Mouse (Mus musculus): ENCODE measurements around the gene Sec24c.

GRCm38 (mm10) chr14:20638702-20639101 lies 35.4 kb upstream of the Sec24c start:
- TF ChIP-seq HCFC1 (IDR thresholded peaks at IDR 0.05; ENCODE audit: borderline replicate concordance, insufficient read depth, low read length) = no peak
- TF ChIP-seq CHD2 (IDR thresholded peaks at IDR 0.05; ENCODE audit: low read depth, low read length) = no peak
